Mouse (Mus musculus) hindbrain, embryonic 14.5 days (tissue): ENCODE measurements around the gene Ipmk. TPM values are rescaled to one million over a fixed set of nuclear protein-coding genes. Genes with fewer than 3 reads are reported as not detected.

Experiments
- ATAC-seq: fragments of 200-750 bp; cut with Nextera tagmentation; 2 replicates; pipeline ENCODE4 v1.8.0; 2017; ENCODE audit warnings: moderate number of reproducible peaks, mild to moderate bottlenecking, moderate TSS enrichment, moderate library complexity; ENCODE audit not compliant: low FRiP score
- DNase-seq: peaks from one replicate; pipeline ENCODE4 v3.0.0-alpha.2; 2015; ENCODE audit warnings: low spot score
- H3K27ac ChIP-seq: fragments of 300-500 bp; sonication (generic); 2 replicates; pipeline ENCODE4 v1.5.1; 2014; ENCODE audit warnings: mild to moderate bottlenecking, moderate library complexity
- H3K27me3 ChIP-seq: fragments of 300-500 bp; sonication (generic); 2 replicates; pipeline ENCODE4 v1.6.1; 2014; ENCODE audit warnings: mild to moderate bottlenecking, low read length, mixed read lengths; ENCODE audit not compliant: control insufficient read depth, insufficient read depth
- H3K36me3 ChIP-seq: fragments of 300-500 bp; sonication (generic); replicated peaks from 2 replicates; pipeline ENCODE4 v1.6.1; 2014; ENCODE audit not compliant: control insufficient read depth, insufficient read depth
- H3K4me1 ChIP-seq: fragments of 300-500 bp; sonication (generic); replicated peaks from 2 replicates; pipeline ENCODE4 v1.6.1; 2014; ENCODE audit warnings: antibody characterized with exemption, low read length, mixed read lengths; ENCODE audit not compliant: control insufficient read depth, insufficient read depth
- H3K4me2 ChIP-seq: fragments of 300-500 bp; sonication (generic); replicated peaks from 2 replicates; pipeline ENCODE4 v1.6.1; 2014; ENCODE audit warnings: mild to moderate bottlenecking, moderate library complexity
- H3K4me3 ChIP-seq: fragments of 300-500 bp; sonication (generic); replicated peaks from 2 replicates; pipeline ENCODE4 v1.5.1; 2014; ENCODE audit warnings: mild to moderate bottlenecking, low read length
- H3K9ac ChIP-seq: fragments of 300-500 bp; sonication (generic); 2 replicates; pipeline ENCODE4 v1.6.1; 2014
- H3K9me3 ChIP-seq: fragments of 300-500 bp; sonication (generic); 2 replicates; pipeline ENCODE4 v1.6.1; 2016; ENCODE audit warnings: low read length; ENCODE audit not compliant: control insufficient read depth
- WGBS: fragments of 180-500 bp; shearing (Covaris S2); extraction: QIAGEN DNeasy Blood & Tissue Kit; methylation state at CpG from one replicate; pipeline ENCODE4 v1.1.7; 2014; 5-methylcytosine and 5-hydroxymethylcytosine counted together
- polyA plus RNA-seq: library from polyadenylated mRNA; unstranded; fragments of >200 nt; fragmentation: Nextera tagmentation; extraction: Ambion mirVana; gene quantifications from 2 replicates; pipeline ENCODE4 v1.2.1, GENCODE M21; 2014

Ipmk gene
- polyA plus RNA-seq, 1 experiment from 2014 or later = 25.9 TPM

GRCm38 (mm10) chr10:71354947-71355346 is 7.4 kb downstream of the Ipmk start:
- ATAC-seq = no peak

GRCm38 (mm10) chr10:71361044-71361443 is 13.5 kb downstream of the Ipmk start:
- ATAC-seq = no peak
- WGBS = 76% methylated on average over 7 of the region's 7 CpGs

More at GRCm38 (mm10) chr10:71354947-71355346, 7.4 kb downstream of the Ipmk start:
- Histone ChIP-seq H3K4me1 (no peaks in the 10 kb centered on the region), H3K4me2 (no peak overlapping the region), H3K9ac (no peak overlapping the region), H3K27ac (no peak overlapping the region), H3K4me3 (no peak overlapping the region), H3K36me3 (peaks cover 14% of the 10 kb centered on the region; the same call in 1 of the 2 replicates), H3K9me3 (no peaks in the 10 kb centered on the region), H3K27me3 (no peaks in the 10 kb centered on the region)
- no peak for DNase-seq
- 90% methylated on average over 12 of the region's 12 CpGs for WGBS

GRCm38 (mm10) chr10:71361836-71362562 is 14.4 kb downstream of the Ipmk start:
- H3K4me1 ChIP-seq = peaks cover 13% of the 10 kb centered on the region
- WGBS = 20% methylated on average over 18 of the region's 18 CpGs
- ATAC-seq (no peak), DNase-seq (no peak)
- peak overlapping the region; percentile 40 for H3K4me2 ChIP-seq
- no peaks in the 10 kb centered on the region for H3K27me3 ChIP-seq
- H3K27ac ChIP-seq = no peak overlapping the region
- H3K4me3 ChIP-seq = no peak overlapping the region
- peaks cover 13% of the 10 kb centered on the region for H3K36me3 ChIP-seq
- H3K9me3 ChIP-seq = no peaks in the 10 kb centered on the region
- peak overlapping the region; percentile 26; the same call in 1 of the 2 replicates for H3K9ac ChIP-seq

More at GRCm38 (mm10) chr10:71361044-71361443, 13.5 kb downstream of the Ipmk start:
- Histone ChIP-seq H3K4me2 (no peak overlapping the region), H3K4me3 (no peak overlapping the region), H3K9ac (no peak overlapping the region), H3K27ac (no peak overlapping the region), H3K36me3 (peaks cover 7% of the 10 kb centered on the region), H3K9me3 (no peaks in the 10 kb centered on the region), H3K27me3 (no peaks in the 10 kb centered on the region), H3K4me1 (peaks cover 13% of the 10 kb centered on the region)
- no peak for DNase-seq

GRCm38 (mm10) chr10:71363440-71363839 is 15.9 kb downstream of the Ipmk start:
- WGBS = 83% methylated on average over 8 of the region's 8 CpGs
- H3K4me3 ChIP-seq = no peak overlapping the region

GRCm38 (mm10) chr10:71363858-71364257 is 16.3 kb downstream of the Ipmk start:
- 87% methylated on average over 10 of the region's 10 CpGs for WGBS

More at GRCm38 (mm10) chr10:71363440-71363839, 15.9 kb downstream of the Ipmk start:
- ATAC-seq (no peak), DNase-seq (no peak)
- no peaks in the 10 kb centered on the region for H3K27me3 ChIP-seq
- H3K9me3 ChIP-seq = no peaks in the 10 kb centered on the region
- no peak overlapping the region for H3K27ac ChIP-seq
- no peak overlapping the region for H3K9ac ChIP-seq
- H3K4me2 ChIP-seq = no peak overlapping the region
- H3K4me1 ChIP-seq = peaks cover 13% of the 10 kb centered on the region
- peaks cover 13% of the 10 kb centered on the region for H3K36me3 ChIP-seq

GRCm38 (mm10) chr10:71368128-71368940 is 20.8 kb downstream of the Ipmk start:
- no peak overlapping the region for H3K4me3 ChIP-seq
- DNase-seq = no peak
- H3K27ac ChIP-seq = no peak overlapping the region
- no peaks in the 10 kb centered on the region for H3K27me3 ChIP-seq
- H3K9me3 ChIP-seq = no peaks in the 10 kb centered on the region
- no peak overlapping the region for H3K4me2 ChIP-seq
- WGBS = 78% methylated on average over 16 of the region's 16 CpGs
- H3K4me1 ChIP-seq = no peaks in the 10 kb centered on the region
- no peak for ATAC-seq
- H3K9ac ChIP-seq = no peak overlapping the region
- peaks cover 24% of the 10 kb centered on the region for H3K36me3 ChIP-seq

More at GRCm38 (mm10) chr10:71363858-71364257, 16.3 kb downstream of the Ipmk start:
- H3K4me3 ChIP-seq = no peak overlapping the region
- no peaks in the 10 kb centered on the region for H3K9me3 ChIP-seq
- ATAC-seq (no peak), DNase-seq (no peak)
- H3K36me3 ChIP-seq = peaks cover 13% of the 10 kb centered on the region
- H3K27me3 ChIP-seq = no peaks in the 10 kb centered on the region
- H3K4me2 ChIP-seq = no peak overlapping the region
- H3K27ac ChIP-seq = no peak overlapping the region
- H3K9ac ChIP-seq = no peak overlapping the region
- peaks cover 13% of the 10 kb centered on the region for H3K4me1 ChIP-seq

- H3K9ac ChIP-seq = no peak overlapping the region
- 88% methylated on average over 3 of the region's 3 CpGs for WGBS
- ATAC-seq = no peak
- no peak overlapping the region for H3K27ac ChIP-seq
- DNase-seq = no peak
- no peak overlapping the region for H3K4me3 ChIP-seq
- H3K4me2 ChIP-seq = no peak overlapping the region
- no peaks in the 10 kb centered on the region for H3K9me3 ChIP-seq
- no peaks in the 10 kb centered on the region for H3K27me3 ChIP-seq
- H3K4me1 ChIP-seq = no peaks in the 10 kb centered on the region
- H3K36me3 ChIP-seq = peaks cover 28% of the 10 kb centered on the region
Observed at GRCm38 (mm10) chr10:71369466-71369865, 21.9 kb downstream of the Ipmk start.

GRCm38 (mm10) chr10:71371881-71372280 is 24.3 kb downstream of the Ipmk start:
- Histone ChIP-seq H3K9me3 (no peaks in the 10 kb centered on the region), H3K36me3 (peaks cover 21% of the 10 kb centered on the region), H3K27me3 (no peaks in the 10 kb centered on the region), H3K27ac (no peak overlapping the region), H3K9ac (no peak overlapping the region), H3K4me1 (no peaks in the 10 kb centered on the region), H3K4me2 (no peak overlapping the region), H3K4me3 (no peak overlapping the region)
- WGBS = 89% methylated on average over 6 of the region's 6 CpGs
- ATAC-seq (no peak), DNase-seq (no peak)

- WGBS = 91% methylated on average over 11 of the region's 11 CpGs
- ATAC-seq = no peak
- H3K4me1 ChIP-seq = no peaks in the 10 kb centered on the region
- H3K9me3 ChIP-seq = no peaks in the 10 kb centered on the region
- H3K4me2 ChIP-seq = no peak overlapping the region
- H3K27ac ChIP-seq = no peak overlapping the region
- no peak overlapping the region for H3K9ac ChIP-seq
- no peak overlapping the region for H3K4me3 ChIP-seq
- H3K36me3 ChIP-seq = peaks cover 30% of the 10 kb centered on the region
- DNase-seq = no peak
- no peaks in the 10 kb centered on the region for H3K27me3 ChIP-seq
Observed at GRCm38 (mm10) chr10:71373706-71374105, 26.1 kb downstream of the Ipmk start.
